In genomic region chr14:123138743-123139705, GRCm38 (mm10) we compare ENCODE assay signal across 14 mouse cellular contexts.
A peak's percentile ranks its signal among the peaks of the same experiment; 100 is the strongest.
DNase-seq lines count a peak whose midpoint lies in the region; ATAC-seq lines count a peak whose summit lies in the region.
"Had no signal": no experiment of that assay in that cellular context is flagged by ENCODE, and none has a peak within 500 bp of the region (broad histone marks: within the 10 kb centered on the region; RNA-seq: fewer than 3 reads in every experiment).

No protein-coding gene starts in this region.

- intact Hi-C loops in left cerebral cortex, postnatal 36 days (cut with DNase I): no loop called here

- H3K36me3 ChIP-seq in neural tube, embryonic 11.5 days (ENCODE audit: control insufficient read depth, insufficient read depth, low read length): no peaks in the 10 kb centered on the region
- H3K36me3 ChIP-seq in forebrain, embryonic 16.5 days (ENCODE audit: control insufficient read depth, insufficient read depth): no peaks in the 10 kb centered on the region
- H3K36me3 ChIP-seq in neural tube, embryonic 15.5 days: no peaks in the 10 kb centered on the region
- H3K36me3 ChIP-seq: embryonic facial prominence, embryonic 15.5 days; heart, embryonic 13.5 days had no signal

- no peak overlapping the region for H3K4me2 ChIP-seq in neural tube, embryonic 11.5 days (ENCODE audit: low read depth)
- H3K4me2 ChIP-seq in forebrain, embryonic 16.5 days (ENCODE audit: low read length): no peak overlapping the region; the same call in 1 of the 2 replicates
- H3K4me2 ChIP-seq in neural tube, embryonic 15.5 days: no peak overlapping the region
- H3K4me2 ChIP-seq: embryonic facial prominence, embryonic 15.5 days; heart, embryonic 13.5 days had no signal

- WGBS in neural tube, embryonic 11.5 days: 48% methylated on average over 6 of the region's 6 CpGs
- 19% methylated on average over 6 of the region's 6 CpGs for WGBS in forebrain, embryonic 16.5 days
- 27% methylated on average over 6 of the region's 6 CpGs for WGBS in neural tube, embryonic 15.5 days

- no peak overlapping the region for H3K27ac ChIP-seq in neural tube, embryonic 11.5 days (ENCODE audit: low read depth, low read length)
- peak overlapping the region; percentile 63 for H3K27ac ChIP-seq in forebrain, embryonic 16.5 days (ENCODE audit: low read length)
- peak overlapping the region; percentile 64 for H3K27ac ChIP-seq in neural tube, embryonic 15.5 days (replicated peaks)
- H3K27ac ChIP-seq: embryonic facial prominence, embryonic 15.5 days; heart, embryonic 13.5 days; liver, embryonic 14.5 days had no signal

- no peak for DNase-seq in neural tube, embryonic 11.5 days (ENCODE audit: low spot score)
- no peak for DNase-seq in neural tube, embryonic 10.5 days (ENCODE audit: extremely low spot score, low spot score)
- peak; percentile 47 to 53 for DNase-seq in layer of hippocampus, postnatal 14 days (ENCODE audit: low spot score in 2 of 2)
- DNase-seq in cerebellum, postnatal 36 days: no peak
- no peak for DNase-seq in embryo, embryonic 10.5 days (ENCODE audit: low spot score)
- no peak for DNase-seq in left cerebral cortex, postnatal 36 days (ENCODE audit: low spot score in 2 of 2)
- DNase-seq: cerebellum, postnatal 14 days; thymus, postnatal 14 days had no signal

- no peak overlapping the region for H3K4me3 ChIP-seq in neural tube, embryonic 11.5 days (ENCODE audit: low read depth, low read length)
- H3K4me3 ChIP-seq in forebrain, embryonic 16.5 days (replicated peaks; ENCODE audit: low read length): no peak overlapping the region
- H3K4me3 ChIP-seq in neural tube, embryonic 15.5 days (replicated peaks): no peak overlapping the region
- H3K4me3 ChIP-seq: embryonic facial prominence, embryonic 15.5 days; heart, embryonic 13.5 days had no signal

- H3K4me1 ChIP-seq in neural tube, embryonic 11.5 days (ENCODE audit: control insufficient read depth, insufficient read depth, low read length): no peaks in the 10 kb centered on the region
- H3K4me1 ChIP-seq in forebrain, embryonic 16.5 days (replicated peaks; ENCODE audit: control insufficient read depth, insufficient read depth, low read length): peaks cover 12% of the 10 kb centered on the region
- peaks cover 15% of the 10 kb centered on the region for H3K4me1 ChIP-seq in neural tube, embryonic 15.5 days
- H3K4me1 ChIP-seq: embryonic facial prominence, embryonic 15.5 days had no signal

- peak; percentile 74; the same call in 1 of the 2 replicates for ATAC-seq in neural tube, embryonic 11.5 days (ENCODE audit: insufficient read depth, low FRiP score, low TSS enrichment)
- peak; percentile 97 for ATAC-seq in forebrain, embryonic 16.5 days
- ATAC-seq in neural tube, embryonic 15.5 days (ENCODE audit: low FRiP score): peak; percentile 87
- ATAC-seq: intestine, postnatal 0 days had no signal

- H3K9ac ChIP-seq in neural tube, embryonic 11.5 days (ENCODE audit: low read length): no peak overlapping the region
- no peak overlapping the region for H3K9ac ChIP-seq in forebrain, embryonic 16.5 days (replicated peaks; ENCODE audit: low read depth, low read length)
- H3K9ac ChIP-seq in neural tube, embryonic 15.5 days (replicated peaks): no peak overlapping the region
- H3K9ac ChIP-seq: embryonic facial prominence, embryonic 15.5 days; heart, embryonic 13.5 days; liver, embryonic 14.5 days had no signal

- H3K27me3 ChIP-seq in neural tube, embryonic 11.5 days (ENCODE audit: control insufficient read depth, insufficient read depth, low read length): no peaks in the 10 kb centered on the region
- no peaks in the 10 kb centered on the region for H3K27me3 ChIP-seq in forebrain, embryonic 16.5 days (replicated peaks; ENCODE audit: control insufficient read depth, insufficient read depth, low read length)
- no peaks in the 10 kb centered on the region for H3K27me3 ChIP-seq in neural tube, embryonic 15.5 days (replicated peaks)
- H3K27me3 ChIP-seq: embryonic facial prominence, embryonic 15.5 days; heart, embryonic 13.5 days had no signal

- no peaks in the 10 kb centered on the region for H3K9me3 ChIP-seq in neural tube, embryonic 11.5 days (ENCODE audit: control insufficient read depth, low read length)
- no peaks in the 10 kb centered on the region for H3K9me3 ChIP-seq in forebrain, embryonic 16.5 days (ENCODE audit: control insufficient read depth, low read length)
- no peaks in the 10 kb centered on the region for H3K9me3 ChIP-seq in neural tube, embryonic 15.5 days (replicated peaks)
- H3K9me3 ChIP-seq: embryonic facial prominence, embryonic 15.5 days; heart, embryonic 13.5 days had no signal

Comparison
In these comparisons a context has a peak if more than half of its experiments do, and no peak if none do; other contexts are left out.
1. DNase-seq: peak in layer of hippocampus, postnatal 14 days (2 of 2); none in neural tube, embryonic 11.5 days (single experiment), neural tube, embryonic 10.5 days (single experiment), cerebellum, postnatal 36 days (0 of 2), embryo, embryonic 10.5 days (single experiment) and left cerebral cortex, postnatal 36 days (0 of 2).
2. Peak in every context shown above with its lines, with median percentiles within 50 percentile points of each other: ATAC-seq.